22 mouse cellular contexts compared by ENCODE assay signal in genomic region chr7:123932486-123932885, GRCm38 (mm10). TPM values are rescaled to one million over a fixed set of nuclear protein-coding genes. Genes with fewer than 3 reads are reported as not detected.
DNase-seq lines count a peak whose midpoint lies in the region; ATAC-seq lines count a peak whose summit lies in the region.
"Had no signal": no experiment of that assay in that cellular context is flagged by ENCODE, and none has a peak within 500 bp of the region (broad histone marks: within the 10 kb centered on the region; RNA-seq: fewer than 3 reads in every experiment).

No protein-coding gene starts in this region.

- H3K36me3 ChIP-seq in midbrain, embryonic 14.5 days (ENCODE audit: control insufficient read depth, insufficient read depth, low read length) = no peaks in the 10 kb centered on the region
- H3K36me3 ChIP-seq in midbrain, embryonic 11.5 days (ENCODE audit: control insufficient read depth, insufficient read depth, low read length) = no peaks in the 10 kb centered on the region
- no peaks in the 10 kb centered on the region for H3K36me3 ChIP-seq in forebrain, embryonic 15.5 days
- H3K36me3 ChIP-seq: heart, embryonic 12.5 days had no signal

- 0 out of 2 replicates have a peak, but pooled peaks cover 3% of the 10 kb centered on the region for H3K4me1 ChIP-seq in midbrain, embryonic 14.5 days (ENCODE audit: control insufficient read depth, insufficient read depth, low read length)
- H3K4me1 ChIP-seq in midbrain, embryonic 11.5 days (ENCODE audit: control insufficient read depth, insufficient read depth, low read length) = no peaks in the 10 kb centered on the region
- H3K4me1 ChIP-seq in forebrain, embryonic 15.5 days = peaks cover 10% of the 10 kb centered on the region
- H3K4me1 ChIP-seq: heart, embryonic 12.5 days had no signal

- H3K9ac ChIP-seq in midbrain, embryonic 14.5 days (replicated peaks; ENCODE audit: low read length) = no peak overlapping the region
- no peak overlapping the region for H3K9ac ChIP-seq in midbrain, embryonic 11.5 days (ENCODE audit: low read length)
- no peak overlapping the region for H3K9ac ChIP-seq in forebrain, embryonic 15.5 days (replicated peaks)
- H3K9ac ChIP-seq: heart, embryonic 12.5 days; liver, postnatal 0 days had no signal

- ATAC-seq in midbrain, embryonic 14.5 days (ENCODE audit: low FRiP score, low TSS enrichment) = no peak
- ATAC-seq in midbrain, embryonic 11.5 days (ENCODE audit: low FRiP score) = no peak
- ATAC-seq in forebrain, embryonic 15.5 days (replicated peaks) = 0 out of 2 replicates have a peak, but pooled peaks have one; percentile 35
- ATAC-seq: liver, postnatal 0 days; Patski had no signal

- 73% methylated on average over 7 of the region's 7 CpGs for WGBS in midbrain, embryonic 14.5 days
- 78% methylated on average over 7 of the region's 7 CpGs for WGBS in midbrain, embryonic 11.5 days
- WGBS in forebrain, embryonic 15.5 days = 14% methylated on average over 7 of the region's 7 CpGs

- H3K27me3 ChIP-seq in midbrain, embryonic 14.5 days (ENCODE audit: control insufficient read depth, insufficient read depth, low read length) = no peaks in the 10 kb centered on the region
- no peaks in the 10 kb centered on the region for H3K27me3 ChIP-seq in midbrain, embryonic 11.5 days (ENCODE audit: control insufficient read depth, insufficient read depth, low read length)
- H3K27me3 ChIP-seq in forebrain, embryonic 15.5 days = no peaks in the 10 kb centered on the region
- H3K27me3 ChIP-seq: heart, embryonic 12.5 days; Patski had no signal

- H3K4me2 ChIP-seq in midbrain, embryonic 14.5 days (ENCODE audit: low read length) = no peak overlapping the region
- H3K4me2 ChIP-seq in midbrain, embryonic 11.5 days = no peak overlapping the region
- no peak overlapping the region for H3K4me2 ChIP-seq in forebrain, embryonic 15.5 days (replicated peaks)
- H3K4me2 ChIP-seq: heart, embryonic 12.5 days had no signal

- intact Hi-C loops in heart, postnatal 14 days (cut with DNase I) = no loop called here

- peak; percentile 4 for DNase-seq in embryo, embryonic 10 days (ENCODE audit: low spot score)
- DNase-seq in embryo, embryonic 11 days = no peak
- DNase-seq in midbrain, embryonic 14.5 days = peak; percentile 24
- DNase-seq in midbrain, embryonic 11.5 days (ENCODE audit: low spot score, missing footprints) = no peak
- peak; percentile 6 for DNase-seq in retina, postnatal 7 days (ENCODE audit: low read depth, low spot score)
- no peak for DNase-seq in heart, postnatal 14 days
- no peak for DNase-seq in lung, postnatal 36 days
- DNase-seq: adrenal gland, adult 8-10 months; cerebellum, adult 9-11 months; gastrocnemius, postnatal 10 days; heart, adult 11 months; heart, postnatal 36 days; kidney, postnatal 36 days; liver; liver, postnatal 0 days; lung, postnatal 10 days had no signal

- H3K27ac ChIP-seq in midbrain, embryonic 14.5 days (replicated peaks; ENCODE audit: low read depth, low read length) = no peak overlapping the region
- no peak overlapping the region for H3K27ac ChIP-seq in midbrain, embryonic 11.5 days (ENCODE audit: low read depth, low read length)
- H3K27ac ChIP-seq in forebrain, embryonic 15.5 days (replicated peaks) = no peak overlapping the region
- H3K27ac ChIP-seq: left cerebral cortex, adult 2 months had no signal

- H3K9me3 ChIP-seq in midbrain, embryonic 14.5 days (ENCODE audit: control insufficient read depth, low read length) = no peaks in the 10 kb centered on the region
- H3K9me3 ChIP-seq in midbrain, embryonic 11.5 days (ENCODE audit: control insufficient read depth, low read length) = no peaks in the 10 kb centered on the region
- H3K9me3 ChIP-seq in forebrain, embryonic 15.5 days = no peaks in the 10 kb centered on the region
- H3K9me3 ChIP-seq: heart, embryonic 12.5 days had no signal

- H3K4me3 ChIP-seq in midbrain, embryonic 14.5 days (replicated peaks; ENCODE audit: low read depth, low read length) = no peak overlapping the region
- no peak overlapping the region for H3K4me3 ChIP-seq in midbrain, embryonic 11.5 days (ENCODE audit: low read depth, low read length)
- no peak overlapping the region for H3K4me3 ChIP-seq in forebrain, embryonic 15.5 days
- H3K4me3 ChIP-seq: heart, embryonic 12.5 days; left cerebral cortex, adult 2 months had no signal

RNA-seq across cellular contexts. Expression of gene Hs3st4, which starts 50.2 kb away (rescaled TPM):
- polyA plus RNA-seq in midbrain, embryonic 14.5 days (2014; fragmentation: Nextera tagmentation; extraction: Ambion mirVana) = 10.9 and 15.4 TPM in 2 replicates
- 0.18 and 0.22 TPM in 2 replicates for polyA plus RNA-seq in midbrain, embryonic 11.5 days (2014; fragmentation: Nextera tagmentation; extraction: Ambion mirVana)
- 10.5 and 13.4 TPM in 2 replicates for polyA plus RNA-seq in forebrain, embryonic 15.5 days (2015; fragmentation: Nextera tagmentation; extraction: Ambion mirVana)
- total RNA-seq in heart, postnatal 14 days (2021) = not detected
- total RNA-seq: heart, postnatal 36 days; megakaryocyte, adult 5-6 weeks had no signal
- polyA plus RNA-seq: intestine, embryonic 14.5 days; liver, postnatal 0 days had no signal

Comparison
In these comparisons a context has a peak if more than half of its experiments do, and no peak if none do; other contexts are left out.
1. DNase-seq: peak in embryo, embryonic 10 days (single experiment), midbrain, embryonic 14.5 days (single experiment) and retina, postnatal 7 days (single experiment); none in embryo, embryonic 11 days (single experiment), midbrain, embryonic 11.5 days (single experiment), heart, postnatal 14 days (0 of 2) and lung, postnatal 36 days (single experiment).